Mouse (Mus musculus) midbrain, embryonic 15.5 days (tissue): ENCODE measurements around the gene Myh10. TPM values are rescaled to one million over a fixed set of nuclear protein-coding genes. Genes with fewer than 3 reads are reported as not detected.

ENCODE experiments used
- ATAC-seq: fragments of 200-750 bp; cut with Nextera tagmentation; replicated peaks from 2 replicates; pipeline ENCODE4 v1.8.0; 2017; ENCODE audit warnings: moderate TSS enrichment
- H3K27ac ChIP-seq: fragments of 300-500 bp; sonication (generic); 2 replicates; pipeline ENCODE4 v1.5.1; 2015; ENCODE audit warnings: mild to moderate bottlenecking, inconsistent platforms
- H3K27me3 ChIP-seq: fragments of 300-500 bp; sonication (generic); replicated peaks from 2 replicates; pipeline ENCODE4 v1.6.1; 2015; ENCODE audit warnings: inconsistent platforms
- H3K36me3 ChIP-seq: fragments of 300-500 bp; sonication (generic); replicated peaks from 2 replicates; pipeline ENCODE4 v1.6.1; 2015; ENCODE audit warnings: inconsistent platforms
- H3K4me1 ChIP-seq: fragments of 300-500 bp; sonication (generic); 2 replicates; pipeline ENCODE4 v1.6.1; 2015; ENCODE audit warnings: inconsistent platforms
- H3K4me2 ChIP-seq: fragments of 300-500 bp; sonication (generic); 2 replicates; pipeline ENCODE4 v1.6.1; 2015; ENCODE audit warnings: inconsistent platforms, mild to moderate bottlenecking, moderate library complexity
- H3K4me3 ChIP-seq: fragments of 300-500 bp; sonication (generic); 2 replicates; pipeline ENCODE4 v1.5.1; 2015; ENCODE audit warnings: mild to moderate bottlenecking, inconsistent platforms
- H3K9ac ChIP-seq: fragments of 300-500 bp; sonication (generic); 2 replicates; pipeline ENCODE4 v1.6.1; 2015; ENCODE audit warnings: mild to moderate bottlenecking, inconsistent platforms
- H3K9me3 ChIP-seq: fragments of 300-500 bp; sonication (generic); 2 replicates; pipeline ENCODE4 v1.6.1; 2016; ENCODE audit warnings: inconsistent platforms
- WGBS: fragments of 180-500 bp; shearing (Covaris S2); methylation state at CpG from one replicate; pipeline ENCODE4 v1.1.7; 2015; ENCODE audit warnings: mixed read lengths; 5-methylcytosine and 5-hydroxymethylcytosine counted together
- polyA plus RNA-seq: library from polyadenylated mRNA; unstranded; fragments of >200 nt; fragmentation: Nextera tagmentation; extraction: Ambion mirVana; gene quantifications from 2 replicates; pipeline ENCODE4 v1.2.1, GENCODE M21; 2015

Gene Myh10
- polyA plus RNA-seq, 1 experiment from 2014 or later = 109 TPM

DNA sequence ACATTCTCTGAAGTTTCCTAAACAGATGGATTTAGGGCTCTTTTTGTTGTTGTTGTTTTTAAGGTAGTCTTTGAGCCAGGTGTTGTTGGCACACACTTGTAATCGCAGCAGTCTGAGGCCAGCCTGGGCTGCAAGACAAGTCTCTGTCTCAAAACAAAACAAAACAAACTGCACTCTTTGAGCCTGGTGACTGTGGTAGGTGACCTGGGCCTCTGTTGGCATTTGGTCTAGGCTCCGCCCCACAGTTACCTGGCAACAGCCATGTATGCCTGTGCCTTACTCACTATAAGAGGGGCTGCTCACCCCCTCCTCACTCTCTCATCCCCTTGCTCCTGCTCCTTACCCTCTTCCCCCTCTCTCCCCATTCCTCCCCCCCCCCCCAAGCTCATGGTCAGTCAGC, 170.9 kb downstream of the Myh10 start:
- no peaks in the 10 kb centered on the region for H3K4me1 ChIP-seq
- 73% methylated on average over 2 of the region's 2 CpGs for WGBS
- H3K27me3 ChIP-seq = no peaks in the 10 kb centered on the region
- H3K9ac ChIP-seq = no peak overlapping the region
- no peaks in the 10 kb centered on the region for H3K9me3 ChIP-seq
- ATAC-seq = no peak
- H3K4me3 ChIP-seq = no peak overlapping the region
- no peaks in the 10 kb centered on the region for H3K36me3 ChIP-seq
- no peak overlapping the region for H3K4me2 ChIP-seq
- no peak overlapping the region for H3K27ac ChIP-seq

DNA sequence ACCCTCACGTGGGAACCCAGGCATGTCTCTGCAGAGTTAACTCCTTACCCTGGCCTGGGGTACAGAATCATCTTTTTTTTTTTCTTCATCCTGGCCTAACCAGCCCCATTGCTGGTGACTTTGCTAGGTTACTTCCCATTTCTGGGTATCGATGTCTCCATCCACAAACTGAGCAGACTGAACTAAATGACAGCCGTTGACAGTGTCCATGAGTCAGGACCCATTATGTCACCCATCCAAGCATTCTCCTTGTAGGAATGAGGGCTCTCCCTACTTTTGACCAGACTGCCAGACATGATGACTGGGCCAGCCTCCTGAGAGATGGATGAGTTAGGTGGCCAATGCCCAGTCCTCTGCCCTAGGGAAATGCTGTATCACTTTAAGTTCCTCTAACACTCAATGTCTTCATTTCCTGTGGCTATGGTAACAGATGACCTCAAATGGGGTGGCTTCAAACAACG, 172.3 kb downstream of the Myh10 start:
- 84% methylated on average over 4 of the region's 4 CpGs for WGBS
- no peaks in the 10 kb centered on the region for H3K27me3 ChIP-seq
- no peaks in the 10 kb centered on the region for H3K36me3 ChIP-seq
- no peaks in the 10 kb centered on the region for H3K4me1 ChIP-seq
- no peak overlapping the region for H3K4me2 ChIP-seq
- no peak for ATAC-seq
- no peaks in the 10 kb centered on the region for H3K9me3 ChIP-seq
- H3K4me3 ChIP-seq = no peak overlapping the region
- H3K9ac ChIP-seq = no peak overlapping the region
- no peak overlapping the region for H3K27ac ChIP-seq

DNA sequence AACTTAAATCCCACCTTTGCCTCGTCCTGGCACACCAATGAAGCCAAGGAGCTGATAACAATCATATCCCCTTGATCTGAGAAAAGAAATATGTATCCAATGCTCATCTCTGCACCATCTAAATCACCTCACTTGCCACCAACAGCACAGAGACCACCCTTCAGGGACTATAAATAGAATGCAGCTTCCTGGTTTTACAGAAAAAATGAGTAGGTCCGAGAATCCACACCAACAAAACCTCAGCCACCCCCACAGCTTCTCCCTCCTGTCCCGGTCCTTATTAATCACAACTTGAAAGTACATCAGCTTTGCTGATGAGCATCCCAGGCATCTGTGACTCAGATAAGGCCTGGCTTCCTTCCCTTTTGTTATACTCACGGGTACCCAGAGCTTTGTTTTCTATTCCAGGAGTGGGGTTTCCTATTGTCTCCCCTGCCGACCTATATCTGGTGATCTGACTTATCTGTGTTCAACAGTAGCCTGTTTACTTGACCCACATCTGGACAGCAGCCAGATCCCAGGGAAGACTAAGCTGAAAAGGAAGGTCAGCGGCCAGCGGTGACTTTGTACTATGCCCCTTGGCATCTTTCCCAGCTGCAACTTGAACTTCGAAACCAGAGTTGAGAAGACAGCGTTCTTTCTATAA, 173.3 kb downstream of the Myh10 start:
- H3K9me3 ChIP-seq = no peaks in the 10 kb centered on the region
- H3K4me3 ChIP-seq = no peak overlapping the region
- H3K4me2 ChIP-seq = no peak overlapping the region
- no peak overlapping the region for H3K9ac ChIP-seq
- H3K27me3 ChIP-seq = no peaks in the 10 kb centered on the region
- ATAC-seq = no peak
- no peaks in the 10 kb centered on the region for H3K36me3 ChIP-seq
- no peaks in the 10 kb centered on the region for H3K4me1 ChIP-seq
- no peak overlapping the region for H3K27ac ChIP-seq
- WGBS = 52% methylated on average over 9 of the region's 9 CpGs

Other genes starting within 250 kb of the Myh10 start
- gene Pik3r6, start 188.5 kb upstream of the Myh10 start, polyA plus RNA-seq = 2.1 and 2.6 TPM in 2 replicates
- not detected in 2 replicates for gene Mfsd6l, start 135.4 kb upstream of the Myh10 start, polyA plus RNA-seq
- gene Ccdc42, start 104.5 kb upstream of the Myh10 start, polyA plus RNA-seq = 0.17 and 0.27 TPM in 2 replicates
- gene Ndel1, start 180.3 kb downstream of the Myh10 start, polyA plus RNA-seq = 105 and 108 TPM in 2 replicates
- not detected in 2 replicates for gene Rnf222, start 197.0 kb downstream of the Myh10 start, polyA plus RNA-seq
- 529 and 538 TPM in 2 replicates for gene Rpl26, start 210.0 kb downstream of the Myh10 start, polyA plus RNA-seq
- gene Odf4, start 235.5 kb downstream of the Myh10 start, polyA plus RNA-seq = 0.60 and 0.84 TPM in 2 replicates